Mouse (Mus musculus): ENCODE data around the gene Calcb.

GRCm38 (mm10) chr7:114754626-114755025 is 36.2 kb downstream of the Calcb start:
- TF ChIP-seq GATA1 (IDR thresholded peaks at IDR 0.05; ENCODE audit: low read length) (no peak), TAL1 (IDR thresholded peaks at IDR 0.05; ENCODE audit: low read length) (no peak)

Measured in erythroblast, embryonic 14.5 days (primary cell).